Mouse (Mus musculus) left cerebral cortex, postnatal 25 days (tissue): ENCODE measurements around the gene Mamld1. TPM values are rescaled to one million over a fixed set of nuclear protein-coding genes. Genes with fewer than 3 reads are reported as not detected.
A peak's percentile ranks its signal among the peaks of the same experiment; 100 is the strongest.

Source experiments
- DNase-seq, 2 experiments: peaks; one replicate each; pipeline ENCODE4 v3.0.0; 2022; ENCODE audit warnings: low spot score in 2 of 2, mixed read lengths in 1 of 2
- intact Hi-C: fragments of 180-260 bp; cut with DNase I; formaldehyde crosslinking; loops from one replicate; pipeline ENCODE4 v1.15.1; 2025
- total RNA-seq, 2 experiments: library from RNA; stranded (reverse); gene quantifications; 2 replicates each; pipeline ENCODE4 v1.2.3; 2021

Mamld1 gene
- total RNA-seq, 2 experiments from 2014 or later: 31.8 to 35.2 TPM

DNA sequence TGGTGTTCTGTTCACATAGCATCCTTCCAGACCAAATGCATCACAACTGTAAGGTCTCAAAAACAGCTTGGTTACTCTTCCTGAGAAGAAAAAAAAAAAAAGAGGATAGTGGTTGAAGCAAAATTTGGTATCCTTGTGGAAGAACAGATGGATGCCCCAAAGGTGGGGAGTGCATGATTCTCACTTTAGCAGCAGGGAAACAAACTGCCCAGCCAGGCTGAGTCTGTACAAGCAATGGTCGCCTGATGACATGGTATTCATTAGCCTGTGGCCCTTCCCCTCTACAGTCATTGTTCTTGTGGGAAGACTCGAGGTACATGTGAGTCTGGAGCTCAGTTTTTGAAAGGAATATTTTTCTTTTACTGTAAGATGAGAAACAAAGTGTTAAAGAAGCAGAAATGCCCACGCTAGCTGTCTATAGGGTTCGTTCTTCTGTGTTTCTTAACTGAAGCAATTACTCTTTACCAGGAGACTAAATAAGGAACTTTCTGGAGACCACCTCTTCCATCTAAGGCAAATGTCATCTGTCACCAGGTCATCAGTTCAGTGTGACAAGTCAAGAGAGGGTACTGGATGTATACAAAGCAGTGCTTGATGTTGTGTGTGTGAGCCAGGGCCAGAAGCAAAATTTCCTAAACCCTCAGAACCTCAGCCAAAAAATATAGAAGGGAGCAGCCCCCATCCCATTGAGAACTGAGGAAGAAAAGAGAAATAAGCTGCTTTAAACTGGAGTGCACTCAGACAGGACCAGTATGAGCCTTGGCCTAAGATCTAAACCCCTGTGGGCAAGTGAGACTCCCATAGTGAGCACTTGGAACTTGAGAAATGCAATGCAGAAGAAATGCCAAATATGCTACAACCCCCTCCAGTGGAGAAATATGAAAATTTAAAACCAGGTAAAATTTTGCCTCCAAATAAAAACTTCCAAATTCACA lies 72.6 kb downstream of the Mamld1 start:
- no peak for DNase-seq
- intact Hi-C loops: loop anchor here (10.0 kb wide), 2 partner anchors 182 to 538 kb away; no protein-coding TSS in a partner anchor

DNA sequence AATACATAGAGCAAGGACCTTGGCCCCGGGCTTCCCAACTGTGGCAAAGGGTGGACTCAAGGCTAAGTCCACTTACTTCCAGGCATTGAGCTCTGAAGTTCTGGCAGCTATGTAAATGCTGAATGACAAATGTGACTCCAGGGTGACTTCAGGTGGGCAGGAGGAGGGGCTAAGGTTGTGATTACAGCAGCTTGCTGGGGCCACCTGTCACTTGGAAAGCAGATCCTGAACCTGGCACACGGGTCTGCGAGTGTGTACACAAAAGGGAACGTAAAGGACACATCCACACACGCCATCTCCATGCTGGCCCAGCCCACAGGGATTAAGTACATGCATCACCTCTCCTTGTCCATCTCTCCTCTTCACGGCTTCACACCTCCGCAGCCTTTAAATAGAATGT lies 75.0 kb downstream of the Mamld1 start:
- no peak for DNase-seq
- intact Hi-C loops: loop anchor here (10.0 kb wide), 2 partner anchors 180 to 540 kb away; no protein-coding TSS in a partner anchor

DNA sequence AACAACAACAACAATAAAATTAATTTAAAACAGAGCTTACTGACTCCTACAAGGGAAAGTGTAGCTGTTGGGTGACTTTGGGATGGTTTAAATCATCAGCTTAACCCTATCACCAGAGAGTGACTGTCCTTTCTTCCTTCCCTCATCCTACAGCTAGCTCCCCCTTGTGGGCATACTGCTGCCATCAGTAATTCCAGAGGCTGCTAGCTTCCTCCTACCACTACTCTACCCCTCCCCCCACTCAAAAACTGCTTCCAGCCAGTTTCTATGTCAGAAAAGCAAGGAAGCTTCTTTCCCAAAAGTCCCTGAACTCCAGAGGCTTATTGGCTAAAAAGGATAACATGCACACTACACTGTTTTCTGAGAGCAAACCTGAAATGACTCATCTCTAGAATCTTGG lies 81.4 kb downstream of the Mamld1 start:
- intact Hi-C loops: loop anchor here (5.0 to 10.0 kb wide), 2 partner anchors 79 to 247 kb away; partner anchors contain the start of gene Mamld1
- DNase-seq: peak in 1 of 2 experiments; percentile 12

DNA sequence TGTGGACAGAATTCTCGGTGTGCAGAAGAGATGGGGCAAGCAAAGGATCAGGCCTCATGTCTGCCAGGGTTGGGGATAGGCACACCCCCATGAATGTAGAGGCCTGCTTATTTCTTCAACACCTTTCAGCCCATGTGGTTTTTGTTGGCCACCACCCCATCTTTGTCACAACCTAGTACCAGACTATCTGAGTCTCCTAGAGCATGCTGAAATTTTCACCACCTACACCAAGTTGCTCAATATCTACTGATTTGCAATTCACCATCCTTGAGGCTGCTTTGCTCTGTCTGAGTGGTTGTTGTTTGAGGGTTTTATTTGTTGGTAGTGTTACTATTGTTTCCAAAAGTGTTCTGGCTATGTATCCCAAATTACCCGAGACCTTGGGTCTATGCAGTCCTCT lies 91.3 kb downstream of the Mamld1 start:
- intact Hi-C loops: loop anchor here (5.0 kb wide), 1 partner anchor 84 kb away; no protein-coding TSS in a partner anchor
- DNase-seq: peak in 1 of 2 experiments; percentile 10

DNA sequence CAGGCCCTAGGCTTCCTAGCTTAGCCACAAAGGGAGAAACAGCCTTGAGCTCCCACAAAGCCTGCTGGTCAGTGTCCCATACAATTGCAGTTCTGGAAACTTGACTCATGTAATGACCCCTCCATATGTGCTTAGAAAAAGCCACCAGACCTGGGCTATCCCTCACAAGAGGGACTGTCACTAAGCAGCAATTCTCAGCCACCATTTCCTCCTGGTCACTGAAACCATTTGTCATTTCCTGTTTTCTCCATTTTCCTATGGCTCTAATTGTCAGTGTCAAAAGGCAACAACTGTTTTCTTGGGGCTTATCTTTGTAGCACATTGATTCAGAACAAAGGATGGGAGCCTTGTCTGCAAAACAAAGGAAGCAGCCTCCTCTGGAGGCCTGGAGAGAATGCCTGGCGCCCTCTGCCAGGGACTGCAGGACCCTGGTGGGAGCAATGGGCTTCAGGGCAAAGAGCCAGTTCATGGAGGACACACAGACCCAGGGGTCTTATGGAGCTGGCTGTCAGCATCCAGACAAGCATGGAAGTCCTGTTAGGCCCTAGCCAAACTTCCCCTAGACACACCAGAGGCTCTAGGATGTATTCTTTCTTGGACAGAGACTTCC lies 99.5 kb downstream of the Mamld1 start:
- intact Hi-C loops: loop anchor here (5.0 kb wide), 1 partner anchor 68 kb away; no protein-coding TSS in a partner anchor
- no peak for DNase-seq

DNA sequence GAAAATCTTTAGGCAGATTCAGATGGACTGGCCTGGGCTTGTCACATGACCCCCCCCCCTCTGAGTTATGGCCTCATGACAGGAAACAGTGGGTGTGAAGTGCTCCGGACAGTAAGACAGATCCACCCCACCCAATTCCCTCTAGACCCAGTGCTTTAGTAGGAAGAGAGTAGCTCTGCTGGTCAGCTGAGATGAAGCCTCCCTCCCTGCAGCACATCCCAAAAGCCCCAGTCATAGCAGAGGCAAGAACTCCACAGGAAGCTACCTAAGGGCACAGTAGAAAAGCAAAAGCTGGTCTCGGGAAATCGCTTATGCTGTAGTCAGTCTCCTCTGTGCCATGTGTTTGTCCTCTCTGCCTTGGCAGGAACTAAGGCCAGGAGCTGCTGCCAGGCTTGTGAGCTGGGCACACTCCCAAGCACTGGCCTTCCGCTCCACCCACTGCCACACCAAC lies 100.5 kb downstream of the Mamld1 start:
- intact Hi-C loops: no loop called here
- DNase-seq: peak in 1 of 2 experiments; percentile 30

DNA sequence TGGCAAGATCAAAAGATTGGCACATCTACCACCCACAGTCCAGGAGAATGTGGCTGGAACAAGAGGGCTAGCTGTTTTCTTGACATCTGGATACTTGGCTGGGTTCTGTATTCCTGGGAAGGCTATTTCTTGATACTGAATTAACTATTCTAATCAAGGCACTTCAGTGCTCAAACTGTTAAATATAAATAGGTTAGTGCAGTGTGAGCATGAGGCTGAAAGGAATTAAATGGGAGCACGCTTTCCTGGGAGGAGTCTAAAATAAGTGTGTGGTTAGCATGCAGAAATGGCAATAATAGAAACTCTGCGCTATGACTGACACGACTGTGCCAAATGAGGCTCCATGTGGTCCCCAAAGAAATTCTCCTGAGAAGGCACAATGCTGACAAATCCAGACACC lies 131.5 kb downstream of the Mamld1 start:
- peak in 1 of 2 experiments; percentile 27 for DNase-seq
- intact Hi-C loops: no loop called here

DNA sequence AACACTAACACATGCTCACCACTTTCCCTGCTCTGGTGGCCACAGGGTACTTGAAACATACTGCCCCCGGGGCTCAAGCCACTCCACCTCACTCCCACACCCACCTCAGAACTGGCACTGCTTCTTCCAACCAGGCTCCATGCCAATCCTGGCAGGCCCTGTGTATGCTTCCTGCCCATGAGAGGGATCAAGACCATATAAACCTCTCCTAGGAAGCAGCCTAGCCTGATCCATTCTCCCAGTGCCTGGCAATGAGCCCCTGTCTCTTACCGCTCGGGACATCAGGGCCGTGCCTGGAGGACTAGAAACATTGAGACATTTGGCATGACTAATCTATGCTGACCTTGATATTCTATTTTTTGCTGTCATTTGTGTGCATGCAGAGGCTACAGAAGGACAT lies 133.6 kb downstream of the Mamld1 start:
- intact Hi-C loops: no loop called here
- no peak for DNase-seq

DNA sequence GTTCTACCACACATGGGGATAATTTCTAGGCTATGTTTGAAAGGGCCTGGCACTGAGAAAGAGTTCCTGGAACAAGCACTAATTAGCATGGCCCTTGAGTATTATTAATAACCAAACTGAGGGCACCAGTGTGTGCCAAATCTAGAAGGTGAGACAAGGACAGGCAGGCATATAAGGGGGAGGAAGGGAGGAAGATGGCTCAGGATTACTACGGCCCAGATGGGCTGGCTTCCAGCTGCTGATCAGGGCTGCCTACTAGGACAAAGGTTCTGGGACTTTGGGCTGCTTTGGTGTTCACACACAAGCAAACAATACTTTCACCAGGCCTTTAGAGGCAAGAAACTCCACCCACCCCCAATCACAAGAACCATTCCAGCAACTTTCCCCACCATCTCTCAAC lies 136.3 kb downstream of the Mamld1 start:
- intact Hi-C loops: no loop called here
- no peak for DNase-seq

DNA sequence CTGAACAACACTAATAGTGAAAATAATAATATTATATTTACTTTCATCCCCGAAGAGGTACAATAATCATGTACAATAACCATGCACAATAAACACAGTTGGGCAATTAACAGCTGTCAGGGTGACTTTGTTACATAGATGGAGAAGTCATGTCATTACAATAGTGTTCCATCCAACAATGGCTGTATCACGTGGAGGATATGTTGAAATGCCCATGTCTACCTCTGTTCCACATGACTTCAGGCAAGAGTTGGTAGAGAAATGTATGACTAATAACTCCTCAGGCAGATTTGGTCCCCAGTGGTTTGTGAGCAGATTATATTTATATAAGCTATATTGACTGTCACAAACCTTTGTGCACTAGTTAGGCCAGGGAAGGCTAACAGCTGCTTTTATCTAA lies 154.7 kb downstream of the Mamld1 start:
- no peak for DNase-seq
- intact Hi-C loops: no loop called here

Other genes with a start within 250 kb of the Mamld1 start
- gene Mtm1, start 160.5 kb downstream of the Mamld1 start, total RNA-seq: 1 to 10 TPM; 6.2 to 7.4 TPM